Mouse (Mus musculus) hindbrain, postnatal 0 days (tissue): Measurements from ENCODE around the gene Olfr15. TPM values are rescaled to one million over a fixed set of nuclear protein-coding genes. Genes with fewer than 3 reads are reported as not detected.

Experiments
- ATAC-seq: fragments of 200-750 bp; cut with Nextera tagmentation; 2 replicates; pipeline ENCODE4 v1.8.0; 2017; ENCODE audit warnings: mild to moderate bottlenecking, moderate TSS enrichment, moderate library complexity
- DNase-seq: peaks from one replicate; pipeline ENCODE4 v3.0.0-alpha.2; 2015; ENCODE audit warnings: low spot score
- H3K27ac ChIP-seq: fragments of 300-500 bp; sonication (generic); 2 replicates; pipeline ENCODE4 v1.5.1; 2014; ENCODE audit warnings: mild to moderate bottlenecking
- H3K27me3 ChIP-seq: fragments of 300-500 bp; sonication (generic); 2 replicates; pipeline ENCODE4 v1.6.1; 2014; ENCODE audit warnings: low read length, mixed read lengths; ENCODE audit not compliant: insufficient read depth
- H3K36me3 ChIP-seq: fragments of 300-500 bp; sonication (generic); 2 replicates; pipeline ENCODE4 v1.6.1; 2014; ENCODE audit warnings: low read length, mixed read lengths; ENCODE audit not compliant: insufficient read depth
- H3K4me1 ChIP-seq: fragments of 300-500 bp; sonication (generic); 2 replicates; pipeline ENCODE4 v1.6.1; 2014; ENCODE audit warnings: antibody characterized with exemption, low read length, mixed read lengths; ENCODE audit not compliant: insufficient read depth
- H3K4me2 ChIP-seq: fragments of 300-500 bp; sonication (generic); 2 replicates; pipeline ENCODE4 v1.6.1; 2014; ENCODE audit warnings: low read depth, mild to moderate bottlenecking, low read length, moderate library complexity, mixed read lengths
- H3K4me3 ChIP-seq: fragments of 300-500 bp; sonication (generic); 2 replicates; pipeline ENCODE4 v1.5.1; 2014; ENCODE audit warnings: low read length
- H3K9ac ChIP-seq: fragments of 300-500 bp; sonication (generic); replicated peaks from 2 replicates; pipeline ENCODE4 v1.6.1; 2014; ENCODE audit warnings: mild to moderate bottlenecking, low read length, moderate library complexity, mixed read lengths
- H3K9me3 ChIP-seq: fragments of 300-500 bp; sonication (generic); 2 replicates; pipeline ENCODE4 v1.6.1; 2016; ENCODE audit warnings: low read length, mixed read lengths
- CTCF ChIP-seq: IDR thresholded peaks from 2 replicates; pipeline ENCODE4 v1.5.1; 2016; ENCODE audit warnings: antibody characterized with exemption, control low read depth, low read depth
- WGBS: fragments of 180-500 bp; shearing (Covaris S2); extraction: QIAGEN DNeasy Blood & Tissue Kit; methylation state at CpG from one replicate; pipeline ENCODE4 v1.1.7; 2014; 5-methylcytosine and 5-hydroxymethylcytosine counted together
- polyA plus RNA-seq: library from polyadenylated mRNA; unstranded; fragments of >200 nt; fragmentation: Nextera tagmentation; extraction: Ambion mirVana; gene quantifications from 2 replicates; pipeline ENCODE4 v1.2.1, GENCODE M21; 2015
- total RNA-seq: library from RNA; depleted of rRNA; stranded (reverse); fragments of >200 nt; gene quantifications from 2 replicates; pipeline ENCODE4 v1.2.3, GENCODE M21; 2014

Gene Olfr15
- total and polyA plus RNA-seq, 2 experiments from 2014 or later: not detected

GRCm38 (mm10) chr16:3871815-3872214 lies 41.1 kb downstream of the Olfr15 start:
- H3K9ac ChIP-seq: peak overlapping the region; percentile 52
- no peaks in the 10 kb centered on the region for H3K27me3 ChIP-seq
- peak overlapping the region; percentile 95 for H3K4me2 ChIP-seq
- ATAC-seq (no peak; the same call in 1 of the 2 replicates), DNase-seq (no peak)
- H3K9me3 ChIP-seq: no peaks in the 10 kb centered on the region
- H3K4me3 ChIP-seq: peak overlapping the region; percentile 49
- no peaks in the 10 kb centered on the region for H3K4me1 ChIP-seq
- WGBS: under 1% methylated on average over 16 of the region's 16 CpGs
- H3K36me3 ChIP-seq: no peaks in the 10 kb centered on the region
- TF ChIP-seq CTCF: no peak
- peak overlapping the region; percentile 56; the same call in 1 of the 2 replicates for H3K27ac ChIP-seq

GRCm38 (mm10) chr16:3872216-3873047 lies 41.8 kb downstream of the Olfr15 start, which contains the start of gene Naa60:
Gene Naa60, plus strand, starts transcription at chr16:3872375.
- peak; percentile 95 for DNase-seq
- peak; percentile 99 for ATAC-seq
- H3K27ac ChIP-seq: peak within 1 kb of the TSS; percentile 62; the same call in 1 of the 2 replicates
- H3K9me3 ChIP-seq: no peaks in the 10 kb centered on the region
- H3K9ac ChIP-seq: peak within 1 kb of the TSS; percentile 52
- no peaks in the 10 kb centered on the region for H3K36me3 ChIP-seq
- no peaks in the 10 kb centered on the region for H3K4me1 ChIP-seq
- peak; percentile 7; the same call in 1 of the 2 replicates for TF ChIP-seq CTCF
- peak within 1 kb of the TSS; percentile 95 for H3K4me2 ChIP-seq
- H3K27me3 ChIP-seq: no peaks in the 10 kb centered on the region
- 5% methylated on average over 47 of the region's 47 CpGs for WGBS
- H3K4me3 ChIP-seq: peak within 1 kb of the TSS; percentile 49

GRCm38 (mm10) chr16:3876346-3876745 lies 45.7 kb downstream of the Olfr15 start:
- no peak overlapping the region for H3K9ac ChIP-seq
- no peak for TF ChIP-seq CTCF

GRCm38 (mm10) chr16:3884201-3885064 lies 53.8 kb downstream of the Olfr15 start, which contains the start of the genes Zfp597 and Gm20695:
Gene Zfp597, minus strand, starts transcription at chr16:3884561.
Gene Gm20695, plus strand, starts transcription at chr16:3884648.
- H3K4me2 ChIP-seq: peak within 1 kb of the TSS; percentile 77
- ATAC-seq (peak; percentile 99), DNase-seq (peak; percentile 97)
- no peaks in the 10 kb centered on the region for H3K27me3 ChIP-seq
- no peaks in the 10 kb centered on the region for H3K9me3 ChIP-seq
- under 1% methylated on average over 88 of the region's 88 CpGs for WGBS
- peak within 1 kb of the TSS; percentile 97 for H3K27ac ChIP-seq
- H3K4me1 ChIP-seq: peaks cover 11% of the 10 kb centered on the region
- no peaks in the 10 kb centered on the region for H3K36me3 ChIP-seq
- H3K4me3 ChIP-seq: peak within 1 kb of the TSS; percentile 99
- TF ChIP-seq CTCF: peak; percentile 34; the same call in 1 of the 2 replicates
- peak within 1 kb of the TSS; percentile 90 for H3K9ac ChIP-seq

More at GRCm38 (mm10) chr16:3876346-3876745, 45.7 kb downstream of the Olfr15 start:
- H3K4me2 ChIP-seq: no peak overlapping the region
- DNase-seq (no peak), ATAC-seq (no peak)
- H3K36me3 ChIP-seq: no peaks in the 10 kb centered on the region
- no peaks in the 10 kb centered on the region for H3K9me3 ChIP-seq
- no peaks in the 10 kb centered on the region for H3K4me1 ChIP-seq
- WGBS: 94% methylated on average over 4 of the region's 4 CpGs
- H3K4me3 ChIP-seq: no peak overlapping the region
- H3K27ac ChIP-seq: no peak overlapping the region
- H3K27me3 ChIP-seq: no peaks in the 10 kb centered on the region

GRCm38 (mm10) chr16:3885065-3885670 lies 54.5 kb downstream of the Olfr15 start:
- ATAC-seq (0 out of 2 replicates have a peak, but pooled peaks have one; percentile 10), DNase-seq (peak; percentile 29)
- H3K4me2 ChIP-seq: peak overlapping the region; percentile 77
- peak overlapping the region; percentile 99 for H3K4me3 ChIP-seq
- no peaks in the 10 kb centered on the region for H3K27me3 ChIP-seq
- no peaks in the 10 kb centered on the region for H3K36me3 ChIP-seq
- peak overlapping the region; percentile 90 for H3K9ac ChIP-seq
- peak overlapping the region; percentile 97 for H3K27ac ChIP-seq
- 3% methylated on average over 10 of the region's 10 CpGs for WGBS
- no peak for TF ChIP-seq CTCF
- peaks cover 11% of the 10 kb centered on the region for H3K4me1 ChIP-seq
- no peaks in the 10 kb centered on the region for H3K9me3 ChIP-seq
